In genomic region chr10:8912706-8913275, GRCm38 (mm10) we compare ENCODE assay signal across 9 mouse cellular contexts. TPM values are rescaled to one million over a fixed set of nuclear protein-coding genes. Genes with fewer than 3 reads are reported as not detected.
A peak's percentile ranks its signal among the peaks of the same experiment; 100 is the strongest.
DNase-seq lines count a peak whose midpoint lies in the region.
"Had no signal": no experiment of that assay in that cellular context is flagged by ENCODE, and none has a peak within 500 bp of the region (broad histone marks: within the 10 kb centered on the region; RNA-seq: fewer than 3 reads in every experiment).

No protein-coding gene starts in this region.

- DNase-seq in adrenal gland, postnatal 14 days, result peak; percentile 60
- no peak for DNase-seq in adrenal gland, postnatal 4 days (ENCODE audit: low spot score in 2 of 2)
- DNase-seq in right cerebral cortex, postnatal 14 days, result peak; percentile 12
- DNase-seq in right cerebral cortex, postnatal 10 days (ENCODE audit: low spot score in 2 of 2), result no peak
- peak; percentile 66 for DNase-seq in lung, postnatal 14 days
- peak; percentile 19 to 24 for DNase-seq in thymus, postnatal 36 days
- no peak for DNase-seq in MN1 (ENCODE audit: low spot score)
- DNase-seq in layer of hippocampus, adult 9-10 months (ENCODE audit: low spot score), result no peak
- DNase-seq: cerebellum, adult 9-10 months had no signal

RNA-seq across cellular contexts. Expression of gene Sash1, which starts 26.9 kb away (rescaled TPM):
- total RNA-seq in adrenal gland, postnatal 14 days (2021), result 40.4 and 50.1 TPM in 2 replicates
- total RNA-seq in adrenal gland, postnatal 4 days (2021), result 10 to 100 TPM; 71.2 to 74.2 TPM

Comparison
In these comparisons a context has a peak if more than half of its experiments do, and no peak if none do; other contexts are left out.
1. DNase-seq: peak in adrenal gland, postnatal 14 days (single experiment), right cerebral cortex, postnatal 14 days (single experiment), lung, postnatal 14 days (single experiment) and thymus, postnatal 36 days (2 of 2); none in adrenal gland, postnatal 4 days (0 of 2), right cerebral cortex, postnatal 10 days (0 of 2), MN1 (single experiment) and layer of hippocampus, adult 9-10 months (single experiment).